Mouse (Mus musculus): ENCODE results near the gene Polr2b.

- no peak for TF ChIP-seq MYOG (IDR thresholded peaks at IDR 0.05; ENCODE audit: control insufficient read depth, extremely low read depth, insufficient read length)
- no peak for TF ChIP-seq MYOD1 (IDR thresholded peaks at IDR 0.05; ENCODE audit: control insufficient read depth, insufficient read length, low read depth)
- TF ChIP-seq CTCF (IDR thresholded peaks at IDR 0.05; ENCODE audit: control insufficient read depth, insufficient read depth, insufficient read length) = no peak
Measured at GRCm38 (mm10) chr5:77307821-77308553, 2.0 kb upstream of the Polr2b start.
